Mouse (Mus musculus) G1E (cell line): ENCODE results near the gene Tmem156.

Experiments
- CTCF ChIP-seq: IDR thresholded peaks from 2 replicates; pipeline ENCODE4 v1.5.1; 2012; ENCODE audit warnings: low read depth, low read length, inconsistent platforms, mixed read lengths
- GATA1 ChIP-seq: IDR thresholded peaks from 2 replicates; pipeline ENCODE4 v1.6.1; 2012; ENCODE audit warnings: borderline replicate concordance, low read length, inconsistent platforms, mixed read lengths
- POLR2AphosphoS5 ChIP-seq: IDR thresholded peaks from 2 replicates; pipeline ENCODE4 v1.6.1; 2012; ENCODE audit warnings: low read depth, low read length, inconsistent platforms; ENCODE audit not compliant: insufficient replicate concordance
- TAL1 ChIP-seq: conservative IDR thresholded peaks from 2 replicates; pipeline ENCODE4 v1.6.1; 2012; ENCODE audit warnings: low read depth, low read length, inconsistent platforms, mixed read lengths

- TF ChIP-seq CTCF (no peak), POLR2AphosphoS5 (no peak), TAL1 (no peak), GATA1 (no peak)
Observed at GRCm38 (mm10) chr5:65137073-65137472, 45.1 kb upstream of the Tmem156 start.
